Mouse (Mus musculus) MEL (cell line): ENCODE data around the gene Gpr158. TPM values are rescaled to one million over a fixed set of nuclear protein-coding genes. Genes with fewer than 3 reads are reported as not detected.
"Not testable (repeated sequence)": the region's sequence is repeated elsewhere in the genome, so short reads cannot be mapped to it uniquely, and the experiment has no call there.

Experiments used
- DNase-seq: peaks from one replicate; pipeline ENCODE4 v3.0.0; 2011; ENCODE audit warnings: low read depth, low spot score
- H3K27ac ChIP-seq: 2 replicates; pipeline ENCODE4 v1.5.1; 2012; ENCODE audit warnings: low read depth, mild to moderate bottlenecking, control low read depth, low read length, moderate library complexity; ENCODE audit not compliant: control insufficient read depth
- H3K27me3 ChIP-seq, 2 experiments: fragments of 150-350 bp in 1 of 2; sonication (generic) in 1 of 2; 2 replicates each; pipeline ENCODE4 v1.6.1; 2012; ENCODE audit warnings: low read length in 2 of 2, mild to moderate bottlenecking in 2 of 2, improper control_type of control experiment in 1 of 2, moderate library complexity in 1 of 2; ENCODE audit not compliant: insufficient read depth in 2 of 2, control insufficient read depth in 1 of 2
- H3K36me3 ChIP-seq, 2 experiments: 2 replicates each; pipeline ENCODE4 v1.6.1; 2012 to 2014; ENCODE audit warnings: low read length in 2 of 2, improper control_type of control experiment in 1 of 2, inconsistent platforms in 1 of 2, mild to moderate bottlenecking in 1 of 2; ENCODE audit not compliant: insufficient read depth in 2 of 2, control insufficient read depth in 1 of 2
- H3K4me1 ChIP-seq, 2 experiments: fragments of 150-350 bp in 1 of 2; sonication (generic) in 1 of 2; 2 replicates each; pipeline ENCODE4 v1.6.1; 2012; ENCODE audit warnings: low read length in 2 of 2, improper control_type of control experiment in 1 of 2, mild to moderate bottlenecking in 1 of 2; ENCODE audit not compliant: insufficient read depth in 2 of 2, control insufficient read depth in 1 of 2
- H3K4me3 ChIP-seq, 2 experiments: fragments of 150-350 bp in 1 of 2; sonication (generic) in 1 of 2; 2 replicates each; pipeline ENCODE4 v1.5.1; 2012; ENCODE audit warnings: low read depth in 2 of 2, low read length in 2 of 2, mild to moderate bottlenecking in 2 of 2, moderate library complexity in 2 of 2, control low read depth in 1 of 2, improper control_type of control experiment in 1 of 2; ENCODE audit not compliant: control insufficient read depth in 1 of 2, insufficient read depth in 1 of 2
- H3K79me2 ChIP-seq: 2 replicates; pipeline ENCODE4 v1.6.1; 2012; ENCODE audit warnings: mild to moderate bottlenecking, low read length, moderate library complexity; ENCODE audit not compliant: control insufficient read depth, poor library complexity, insufficient read depth
- H3K9ac ChIP-seq: 2 replicates; pipeline ENCODE4 v1.6.1; 2012; ENCODE audit warnings: low read depth, mild to moderate bottlenecking, control low read depth, low read length, moderate library complexity; ENCODE audit not compliant: control insufficient read depth, poor library complexity, severe bottlenecking
- H3K9me3 ChIP-seq: fragments of 150-350 bp; sonication (generic); replicated peaks from 2 replicates; pipeline ENCODE4 v1.6.1; 2012; ENCODE audit warnings: mild to moderate bottlenecking, low read length, improper control_type of control experiment, moderate library complexity; ENCODE audit not compliant: insufficient read depth
- BHLHE40 ChIP-seq: IDR thresholded peaks from 2 replicates; pipeline ENCODE4 v1.6.1; 2012; ENCODE audit warnings: low read depth, mild to moderate bottlenecking, inconsistent platforms, low read length, improper control_type of control experiment, borderline replicate concordance
- CHD1 ChIP-seq: IDR thresholded peaks from 2 replicates; pipeline ENCODE4 v1.6.1; 2012; ENCODE audit warnings: low read depth, mild to moderate bottlenecking, inconsistent platforms, low read length, improper control_type of control experiment
- CHD2 ChIP-seq: IDR thresholded peaks from 2 replicates; pipeline ENCODE4 v1.6.1; 2011; ENCODE audit warnings: low read length, improper control_type of control experiment
- CTCF ChIP-seq, 3 experiments: IDR thresholded peaks in 2 of 3; conservative IDR thresholded peaks in 1 of 3; 2 replicates each; pipeline ENCODE4 v1.5.1; 2011 to 2012; ENCODE audit warnings: low read length in 3 of 3, low read depth in 2 of 3, mild to moderate bottlenecking in 2 of 3, improper control_type of control experiment in 1 of 3, inconsistent platforms in 1 of 3, mixed read lengths in 1 of 3, moderate library complexity in 1 of 3; ENCODE audit not compliant: control insufficient read depth in 1 of 3, insufficient read depth in 1 of 3, poor library complexity in 1 of 3, severe bottlenecking in 1 of 3
- ETS1 ChIP-seq: IDR thresholded peaks from 2 replicates; pipeline ENCODE4 v1.6.1; 2012; ENCODE audit warnings: low read depth, mild to moderate bottlenecking, inconsistent platforms, low read length, improper control_type of control experiment, moderate library complexity
- GABPA ChIP-seq: IDR thresholded peaks from 2 replicates; pipeline ENCODE4 v1.6.1; 2012; ENCODE audit warnings: low read depth, mild to moderate bottlenecking, inconsistent platforms, low read length, improper control_type of control experiment, moderate library complexity
- HCFC1 ChIP-seq: IDR thresholded peaks from 2 replicates; pipeline ENCODE4 v1.6.1; 2012; ENCODE audit warnings: low read depth, mild to moderate bottlenecking, inconsistent platforms, low read length, improper control_type of control experiment, moderate library complexity
- JUND ChIP-seq: IDR thresholded peaks from 2 replicates; pipeline ENCODE4 v1.6.1; 2011; ENCODE audit warnings: low read depth, mild to moderate bottlenecking, improper control_type of control experiment, low read length
- MAZ ChIP-seq: IDR thresholded peaks from 2 replicates; pipeline ENCODE4 v1.6.1; 2012; ENCODE audit warnings: low read depth, mild to moderate bottlenecking, inconsistent platforms, low read length, improper control_type of control experiment
- MYC ChIP-seq: IDR thresholded peaks from 2 replicates; pipeline ENCODE4 v1.6.1; 2011; ENCODE audit warnings: low read depth, mild to moderate bottlenecking, low read length, improper control_type of control experiment, moderate library complexity
- NRF1 ChIP-seq: IDR thresholded peaks from 2 replicates; pipeline ENCODE4 v1.6.1; 2014; ENCODE audit warnings: low read depth, mild to moderate bottlenecking, inconsistent platforms, low read length, improper control_type of control experiment, moderate library complexity; ENCODE audit not compliant: poor library complexity, insufficient read depth, severe bottlenecking
- SIN3A ChIP-seq: IDR thresholded peaks from 2 replicates; pipeline ENCODE4 v1.6.1; 2012; ENCODE audit warnings: low read length, improper control_type of control experiment, inconsistent platforms
- SMC3 ChIP-seq: IDR thresholded peaks from 2 replicates; pipeline ENCODE4 v1.6.1; 2011; ENCODE audit warnings: low read depth, low read length, improper control_type of control experiment
- TAL1 ChIP-seq: IDR thresholded peaks from 2 replicates; pipeline ENCODE4 v1.6.1; 2012; ENCODE audit warnings: mild to moderate bottlenecking, inconsistent platforms, low read length, moderate library complexity, mixed read lengths
- TCF12 ChIP-seq: IDR thresholded peaks from 2 replicates; pipeline ENCODE4 v1.6.1; 2014; ENCODE audit warnings: low read depth, mild to moderate bottlenecking, inconsistent platforms, low read length, improper control_type of control experiment, moderate library complexity
- USF1 ChIP-seq: IDR thresholded peaks from 2 replicates; pipeline ENCODE4 v1.6.1; 2014; ENCODE audit warnings: low read depth, mild to moderate bottlenecking, inconsistent platforms, low read length, improper control_type of control experiment, moderate library complexity
- USF2 ChIP-seq, 2 experiments: IDR thresholded peaks; 2 replicates each; pipeline ENCODE4 v1.6.1; 2011 to 2012; ENCODE audit warnings: improper control_type of control experiment in 2 of 2, low read length in 2 of 2, borderline replicate concordance in 1 of 2, inconsistent platforms in 1 of 2, low read depth in 1 of 2, mild to moderate bottlenecking in 1 of 2; ENCODE audit not compliant: insufficient read depth in 1 of 2
- ZMIZ1 ChIP-seq: IDR thresholded peaks from 2 replicates; pipeline ENCODE4 v1.6.1; 2012; ENCODE audit warnings: low read depth, mild to moderate bottlenecking, inconsistent platforms, low read length, improper control_type of control experiment, moderate library complexity
- ZNF384 ChIP-seq: IDR thresholded peaks from 2 replicates; pipeline ENCODE4 v1.6.1; 2012; ENCODE audit warnings: low read depth, mild to moderate bottlenecking, inconsistent platforms, low read length, improper control_type of control experiment
- polyA plus RNA-seq, 2 experiments: library from polyadenylated mRNA; stranded (reverse) in 1 of 2; unstranded in 1 of 2; fragments of >175 nt in 1 of 2; fragments of >200 nt in 1 of 2; gene quantifications; 2 replicates each; pipeline versions ENCODE4 v1.2.1 to v1.2.4; 2012; ENCODE audit warnings: low replicate concordance in 2 of 2, low read depth in 1 of 2; ENCODE audit not compliant: insufficient read length in 2 of 2, insufficient read depth in 1 of 2, missing spikeins in 1 of 2
- total RNA-seq: library from RNA; depleted of rRNA; stranded (reverse); fragments of 300-350 nt; gene quantifications from 2 replicates; pipeline ENCODE4 v1.2.3, GENCODE M21; 2012

Gpr158 gene
- total and polyA plus RNA-seq, 3 experiments, result not detected

GRCm38 (mm10) chr2:21439626-21440025 lies 72.3 kb downstream of the Gpr158 start:
- no peak for DNase-seq
- H3K79me2 ChIP-seq, result no peaks in the 10 kb centered on the region
- no peak for TF ChIP-seq SIN3A
- TF ChIP-seq HCFC1, result no peak
- no peak for TF ChIP-seq TCF12
- TF ChIP-seq, all 39 proteins: peak for 0
- Histone ChIP-seq H3K9ac (no peak overlapping the region), H3K4me3 (no peak overlapping the region), H3K4me1 (no peaks in the 10 kb centered on the region), H3K9me3 (no peaks in the 10 kb centered on the region), H3K36me3 (no peaks in the 10 kb centered on the region), H3K27me3 (no peaks in the 10 kb centered on the region), H3K27ac (no peak overlapping the region)

- H3K27ac ChIP-seq, H3K4me3 ChIP-seq, DNase-seq, H3K4me1 ChIP-seq, H3K36me3 ChIP-seq, H3K9me3 ChIP-seq, H3K9ac ChIP-seq, H3K27me3 ChIP-seq, H3K79me2 ChIP-seq: not testable (repeated sequence)
Observed at GRCm38 (mm10) chr2:21460606-21461005, 93.3 kb downstream of the Gpr158 start.

GRCm38 (mm10) chr2:21474957-21475356 lies 107.6 kb downstream of the Gpr158 start:
- no peak overlapping the region for H3K4me3 ChIP-seq
- no peak for DNase-seq
- H3K4me1 ChIP-seq, result no peaks in the 10 kb centered on the region
- H3K9ac ChIP-seq, result no peak overlapping the region
- TF ChIP-seq CHD1 (no peak), SMC3 (no peak), BHLHE40 (no peak), CTCF (IDR thresholded peaks at IDR 0.05 in 2 of 3, conservative IDR thresholded peaks at IDR 0.05 in 1 of 3; ENCODE audit: control insufficient read depth in 1 of 3, insufficient read depth in 1 of 3, low read depth in 2 of 3, low read length in 3 of 3, poor library complexity in 1 of 3, severe bottlenecking in 1 of 3) (no peak), USF1 (no peak), CHD2 (no peak), JUND (no peak), MAZ (no peak), ZNF384 (no peak), MYC (no peak), TAL1 (no peak), SIN3A (no peak), GABPA (no peak), TCF12 (no peak), USF2 (IDR thresholded peaks at IDR 0.05; ENCODE audit: borderline replicate concordance in 1 of 2, insufficient read depth in 1 of 2, low read depth in 1 of 2, low read length in 2 of 2) (no peak), ZMIZ1 (no peak), ETS1 (no peak), NRF1 (no peak)
- no peaks in the 10 kb centered on the region for H3K9me3 ChIP-seq
- no peak overlapping the region for H3K27ac ChIP-seq
- H3K36me3 ChIP-seq, result no peaks in the 10 kb centered on the region
- no peaks in the 10 kb centered on the region for H3K27me3 ChIP-seq
- H3K79me2 ChIP-seq, result no peaks in the 10 kb centered on the region
